Mouse (Mus musculus) left cerebral cortex, postnatal 14 days (tissue): Measurements from ENCODE around the gene Myom3. TPM values are rescaled to one million over a fixed set of nuclear protein-coding genes. Genes with fewer than 3 reads are reported as not detected.

Experiments
- DNase-seq, 2 experiments: peaks; one replicate each; pipeline ENCODE4 v3.0.0; 2021 to 2022; ENCODE audit warnings: low spot score in 2 of 2, mixed read lengths in 1 of 2
- intact Hi-C: fragments of 180-260 bp; cut with DNase I; formaldehyde crosslinking; loops from one replicate; pipeline ENCODE4 v1.15.1; 2025
- total RNA-seq, 2 experiments: library from RNA; stranded (reverse); gene quantifications; 2 replicates each; pipeline ENCODE4 v1.2.3; 2021

Gene Myom3
- total RNA-seq, 2 experiments from 2014 or later = 2.0 to 2.1 TPM

DNA sequence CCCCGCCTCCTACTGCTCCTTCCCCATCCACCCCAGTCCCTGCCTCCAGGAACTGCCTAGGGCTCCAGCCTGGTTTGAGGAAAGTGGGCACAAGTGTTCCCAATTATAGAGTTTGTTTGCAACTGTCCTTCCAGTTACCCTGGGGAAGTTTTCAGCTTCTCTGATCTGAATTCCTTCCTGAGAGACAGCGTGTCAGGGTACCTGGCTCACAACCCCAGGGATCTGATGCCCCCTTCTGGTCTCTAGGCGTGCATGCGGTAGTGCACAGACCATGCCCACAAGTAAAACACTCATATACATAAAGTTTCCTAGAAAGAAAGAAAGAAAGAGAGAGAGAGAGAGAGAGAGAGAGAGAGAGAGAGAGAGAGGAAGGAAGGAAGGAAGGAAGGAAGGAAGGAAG, 1.2 kb upstream of the Myom3 start:
- intact Hi-C loops = no loop called here
- DNase-seq = no peak

DNA sequence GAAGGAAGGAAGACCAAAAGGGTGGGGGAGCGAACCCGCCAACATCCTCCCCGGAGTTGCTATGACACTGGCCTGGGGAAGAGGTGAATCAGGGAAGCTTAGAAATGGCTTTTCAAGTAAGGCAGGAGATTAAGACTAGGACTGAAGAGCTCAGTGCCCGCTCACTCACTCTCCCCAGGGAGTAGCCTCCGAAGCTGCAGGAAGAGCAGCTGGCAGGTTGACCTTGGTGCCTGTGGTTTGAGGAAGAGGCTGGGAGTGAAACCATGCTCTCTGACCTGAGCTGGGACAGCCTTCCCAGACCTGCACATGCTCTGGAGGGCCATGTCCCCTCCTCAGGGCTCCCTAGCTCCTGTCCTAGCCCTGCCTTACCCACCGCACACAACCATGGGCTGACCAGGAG, 690 bp upstream of the Myom3 start:
- DNase-seq = no peak
- intact Hi-C loops = no loop called here

DNA sequence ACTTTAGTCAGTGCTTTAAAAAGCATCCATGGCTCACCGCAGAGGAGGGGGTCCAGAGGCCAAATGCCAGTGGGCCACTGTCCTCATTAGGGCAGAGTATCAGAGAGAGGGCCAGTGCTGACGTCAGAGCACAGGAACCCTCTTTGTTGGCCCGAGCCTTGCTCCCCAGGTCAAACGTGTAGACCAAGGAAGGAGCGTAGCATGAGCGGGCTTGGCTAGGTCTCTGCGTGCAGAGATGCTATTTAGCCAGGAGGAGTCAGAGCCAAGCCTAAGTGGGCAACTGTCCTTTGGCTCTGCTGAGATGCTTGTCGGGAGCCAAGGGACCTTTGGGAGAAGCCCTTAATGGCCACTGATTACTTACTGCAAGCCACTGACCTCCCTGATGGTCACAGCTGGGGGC, 1.5 kb downstream of the Myom3 start:
- no peak for DNase-seq
- intact Hi-C loops = no loop called here

DNA sequence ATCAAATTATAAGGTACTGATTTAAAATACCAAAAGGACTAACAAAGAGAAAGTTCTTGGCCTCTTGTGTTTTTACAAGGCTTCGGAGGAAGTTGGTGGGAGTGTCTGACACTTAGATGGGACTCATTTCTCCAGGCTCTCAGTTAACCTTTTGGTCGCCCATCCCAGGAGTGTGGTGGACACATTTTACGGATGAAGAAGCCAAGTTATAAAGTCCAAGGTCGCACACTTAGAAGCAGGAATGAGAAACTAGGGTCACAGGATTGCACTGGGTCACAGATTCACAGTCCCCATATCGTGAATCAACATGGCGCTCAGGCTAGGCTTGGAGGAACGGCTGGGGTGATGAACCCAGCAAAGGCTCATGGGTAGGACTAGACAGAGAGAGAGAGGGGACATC, 2.1 kb downstream of the Myom3 start:
- intact Hi-C loops = no loop called here
- no peak for DNase-seq

DNA sequence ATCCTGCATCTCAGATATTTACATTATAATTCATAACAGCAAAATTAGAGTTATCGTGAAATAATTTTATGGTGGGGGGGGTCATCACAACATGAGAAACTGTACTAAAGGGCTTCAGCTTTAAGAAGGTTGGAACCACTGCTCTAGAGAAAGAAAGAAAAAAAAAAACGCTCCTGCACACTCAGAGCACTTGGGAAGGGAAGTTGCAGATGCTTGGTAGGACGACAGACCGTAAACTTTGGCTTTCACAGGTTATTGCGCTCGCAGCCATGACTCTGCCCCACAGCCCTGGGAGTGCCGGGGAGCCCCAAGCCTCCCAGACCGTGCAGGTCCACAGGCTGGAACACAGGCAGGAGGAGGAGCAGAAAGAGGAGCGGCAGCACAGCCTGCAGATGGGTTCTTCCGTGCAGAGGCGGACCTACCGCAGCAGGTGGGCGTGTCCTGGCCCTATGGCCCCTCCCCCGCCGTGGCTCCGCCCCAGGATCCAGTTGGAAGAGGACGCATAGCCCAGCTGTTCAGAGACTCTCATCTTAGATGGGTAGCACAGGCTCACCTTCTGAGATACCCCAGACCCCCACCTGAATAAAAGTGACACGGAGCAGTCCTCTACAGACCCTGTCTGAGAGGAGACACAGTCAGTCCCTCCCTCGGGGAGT, 2.9 kb downstream of the Myom3 start:
- intact Hi-C loops = no loop called here
- peak; percentile 25 to 56 for DNase-seq

DNA sequence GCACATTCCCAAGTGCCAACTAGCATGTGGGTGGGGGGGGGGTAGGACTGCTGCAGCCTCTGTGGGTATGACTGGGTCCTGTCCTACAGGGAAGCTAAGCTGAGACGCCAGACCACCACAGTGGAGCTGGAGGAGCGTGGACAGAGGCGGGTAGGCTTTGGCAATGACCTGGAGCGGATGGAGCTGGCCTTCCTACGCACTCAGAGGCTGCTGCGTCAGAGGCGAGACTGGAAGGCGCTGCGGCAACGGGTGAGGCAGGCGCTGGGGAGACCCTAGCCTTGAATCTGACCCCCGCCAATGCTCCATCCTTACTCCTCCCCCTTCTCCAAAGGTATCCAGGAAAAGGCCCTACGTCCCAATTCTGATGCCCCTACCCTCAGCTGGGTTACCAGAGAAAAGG, 5.2 kb downstream of the Myom3 start:
- no peak for DNase-seq
- intact Hi-C loops = loop anchor here (5.0 kb wide), 2 partner anchors 57 to 82 kb away; no protein-coding TSS in a partner anchor

DNA sequence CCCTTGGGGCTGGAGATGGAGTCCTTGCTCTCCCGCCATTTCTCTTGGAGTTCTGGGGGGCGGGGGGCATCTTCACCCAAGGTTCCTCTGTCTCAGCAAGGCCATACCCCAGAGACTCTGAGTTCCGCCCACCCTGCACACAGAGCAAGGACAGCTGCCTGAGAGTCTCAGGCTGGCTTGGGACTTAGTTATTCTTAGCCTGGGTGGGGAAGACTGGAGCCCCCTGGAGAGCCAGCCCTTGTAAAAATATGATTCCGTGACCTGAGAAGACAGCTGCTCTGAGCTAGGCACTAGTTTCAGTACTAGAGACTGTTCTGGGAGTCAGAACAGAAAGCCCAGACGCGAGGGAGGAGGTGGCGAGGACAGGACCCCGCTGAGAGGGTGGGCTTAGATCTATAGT, 6.2 kb downstream of the Myom3 start:
- DNase-seq = no peak
- intact Hi-C loops = loop anchor here (5.0 kb wide), 2 partner anchors 58 to 83 kb away; no protein-coding TSS in a partner anchor

DNA sequence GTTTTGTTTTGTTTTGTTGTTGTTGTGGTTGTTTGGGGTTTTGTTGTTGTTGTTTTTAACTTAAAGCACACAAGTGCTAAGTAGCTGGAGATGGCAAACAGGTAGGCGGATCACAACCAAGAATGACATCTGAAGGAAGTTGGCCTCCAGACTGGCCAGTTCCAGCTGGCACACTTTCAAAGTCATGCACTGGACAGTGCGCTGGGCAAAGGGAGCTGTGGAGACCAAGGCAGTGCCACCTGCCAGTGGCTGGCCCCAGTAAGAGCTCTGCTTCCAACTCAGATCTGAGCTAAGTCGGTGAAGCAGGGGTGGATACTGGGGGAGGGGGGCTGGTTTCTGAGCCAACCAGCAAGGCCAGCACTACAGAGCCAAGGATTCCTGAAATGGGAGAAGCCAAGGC, 7.5 kb downstream of the Myom3 start:
- intact Hi-C loops = loop anchor here (5.0 kb wide), 2 partner anchors 60 to 85 kb away; no protein-coding TSS in a partner anchor
- DNase-seq = no peak

DNA sequence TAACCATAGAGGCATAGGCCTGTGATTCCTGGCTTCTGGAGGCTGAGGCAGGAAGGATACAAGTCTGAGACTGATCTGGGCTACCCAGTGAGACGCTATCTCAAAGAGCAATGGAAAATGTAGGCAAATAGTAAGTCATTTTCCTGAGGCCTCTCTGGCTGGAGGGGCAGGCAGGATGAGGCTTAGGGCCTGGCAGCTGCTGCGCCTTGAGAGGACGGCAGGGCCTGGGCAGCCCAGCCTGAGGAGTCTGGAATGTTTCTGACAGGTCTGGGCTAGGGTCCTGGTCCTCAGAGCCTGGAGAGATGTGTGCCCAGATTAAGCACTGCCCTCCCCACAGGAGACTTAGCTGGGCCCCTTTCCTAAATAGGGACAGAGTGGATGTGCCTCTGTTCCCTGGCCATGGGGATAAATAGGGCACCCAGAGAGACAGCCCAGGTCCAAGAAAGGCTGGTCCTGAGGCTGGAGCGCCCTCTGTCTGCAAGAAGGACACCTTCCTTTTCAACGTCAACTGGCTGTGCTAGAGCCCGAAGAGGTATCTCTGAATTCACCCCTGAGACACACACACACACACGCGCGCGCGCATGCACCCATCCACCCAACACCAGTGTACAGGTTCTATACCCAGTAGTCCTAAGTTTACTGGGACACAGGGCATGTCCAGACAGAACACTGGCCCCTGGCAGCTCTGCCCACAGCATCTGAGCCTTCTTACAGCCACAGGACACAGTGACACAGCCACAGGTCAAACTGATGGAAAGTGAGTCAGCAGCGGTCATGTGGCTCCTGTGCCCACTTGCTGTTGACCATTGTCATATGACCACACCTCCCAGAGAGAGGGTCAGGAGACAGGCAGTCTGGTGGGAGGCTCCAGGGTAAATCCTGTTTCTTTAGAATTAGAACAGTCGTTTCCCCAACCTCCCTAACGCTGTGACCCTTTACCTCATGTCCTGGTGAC, 9.3 kb downstream of the Myom3 start:
- DNase-seq = peak; percentile 22 to 26
- intact Hi-C loops = loop anchor here (5.0 kb wide), 2 partner anchors 62 to 87 kb away; no protein-coding TSS in a partner anchor

DNA sequence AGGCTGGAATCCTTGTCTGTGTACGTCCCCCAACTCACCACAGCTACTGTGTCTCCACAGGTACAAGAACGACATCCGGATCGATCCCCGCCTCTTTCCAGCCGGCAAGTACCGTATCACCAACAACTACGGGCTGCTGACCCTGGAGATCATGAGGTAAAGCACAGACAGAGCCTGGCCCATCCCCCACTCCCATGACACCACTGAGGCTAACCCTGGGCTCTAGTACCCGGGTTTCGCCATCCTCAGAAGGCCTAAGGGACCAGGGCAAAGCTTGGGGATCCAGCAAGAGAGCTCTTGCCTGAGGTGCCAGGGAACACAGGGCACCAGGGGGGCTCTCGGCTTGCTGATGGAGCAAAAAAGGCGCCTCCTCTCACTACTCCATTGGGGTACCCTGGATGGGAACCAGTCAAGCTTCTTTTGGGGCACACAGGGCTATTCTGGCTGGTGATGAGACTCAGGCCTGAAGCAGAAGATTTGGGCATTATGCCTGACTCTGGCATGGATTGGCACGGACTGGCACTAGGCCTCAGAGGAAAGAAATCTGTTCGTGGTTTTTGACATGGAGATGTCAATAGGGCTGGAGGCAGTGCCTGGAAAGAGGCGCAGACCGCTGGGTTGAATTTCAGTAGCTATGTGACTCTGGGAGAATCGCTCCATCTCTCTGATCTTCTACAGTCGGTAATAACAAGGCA, 11.2 kb downstream of the Myom3 start:
- DNase-seq = no peak
- intact Hi-C loops = no loop called here

DNA sequence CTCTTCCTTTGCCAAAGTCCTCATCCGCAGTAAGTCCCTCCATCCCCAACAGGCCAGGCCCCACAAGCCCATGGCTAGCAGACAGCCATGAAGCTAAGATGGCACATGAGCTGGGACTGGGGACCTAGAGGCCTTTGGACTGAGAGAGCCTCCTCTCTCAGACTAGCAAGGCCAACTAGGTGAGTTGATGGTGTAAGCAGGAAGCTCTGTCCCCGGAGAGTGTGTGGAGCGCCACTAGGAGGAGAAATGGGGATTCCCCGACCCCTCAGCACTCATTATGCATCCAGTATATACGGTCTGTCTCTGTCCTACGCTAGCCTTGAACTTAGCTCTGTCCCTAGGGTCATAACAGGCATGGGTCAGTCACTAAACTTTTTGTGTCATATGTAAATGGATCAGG, 12.1 kb downstream of the Myom3 start:
- DNase-seq = no peak
- intact Hi-C loops = no loop called here

DNA sequence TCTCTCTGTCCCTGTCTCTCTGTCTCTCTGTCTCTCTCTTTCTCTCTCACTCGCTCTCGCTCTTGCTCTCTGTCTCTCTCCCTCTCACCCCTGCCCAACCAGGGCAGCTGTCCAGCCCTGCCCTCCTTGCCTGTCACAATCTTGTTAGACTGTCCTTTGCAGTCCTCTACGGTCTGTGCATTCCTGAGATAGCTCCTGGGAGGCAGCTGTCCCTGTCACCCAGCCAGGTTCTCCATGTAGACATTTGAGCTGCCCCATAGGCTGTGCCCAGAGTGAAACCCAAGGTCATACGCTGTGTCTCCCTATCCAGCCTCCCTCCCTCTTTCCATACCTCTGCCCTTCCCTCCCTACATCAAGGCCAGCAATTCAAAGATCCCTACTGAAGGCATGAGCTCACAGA, 13.2 kb downstream of the Myom3 start:
- no peak for DNase-seq
- intact Hi-C loops = no loop called here

DNA sequence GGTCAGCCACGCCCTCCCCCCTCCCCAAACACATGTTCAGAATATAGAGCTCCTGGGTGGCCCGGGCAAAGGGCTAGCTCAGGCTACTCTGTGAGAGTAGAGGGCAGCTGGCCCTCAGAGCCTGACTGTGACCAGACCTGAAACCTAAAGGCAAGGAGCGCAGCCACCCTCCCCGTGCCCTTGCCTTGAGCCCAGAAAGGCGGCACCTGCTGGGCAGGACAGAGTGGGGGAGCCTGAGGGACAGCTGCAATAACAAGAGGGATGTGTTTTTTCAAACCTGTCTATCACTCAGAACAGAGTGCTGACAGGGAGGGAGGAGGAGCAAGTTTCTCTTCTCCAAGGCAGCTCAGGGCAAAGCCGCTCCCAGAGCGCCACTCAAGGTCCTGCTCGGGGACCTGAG, 15.0 kb downstream of the Myom3 start:
- no peak for DNase-seq
- intact Hi-C loops = no loop called here

DNA sequence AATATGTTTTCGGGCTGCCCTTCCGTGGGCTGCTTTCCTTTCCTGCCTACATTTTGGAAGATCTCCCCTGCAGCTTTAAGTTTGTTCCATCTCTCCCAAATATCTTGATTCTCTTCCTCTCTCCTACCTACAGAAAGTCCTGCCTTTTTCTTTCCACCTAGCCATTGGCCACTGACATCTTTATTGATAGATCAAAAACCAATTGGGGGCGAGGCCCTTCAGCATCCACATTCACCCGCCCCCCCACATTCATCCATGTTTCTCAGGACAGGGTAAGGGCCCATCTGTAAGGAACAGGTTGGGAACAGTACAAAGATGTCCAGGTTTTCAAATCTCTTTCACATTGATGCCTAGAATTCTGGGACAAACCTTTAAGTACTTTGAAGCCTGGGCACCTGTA, 17.3 kb downstream of the Myom3 start:
- intact Hi-C loops = no loop called here
- DNase-seq = no peak

DNA sequence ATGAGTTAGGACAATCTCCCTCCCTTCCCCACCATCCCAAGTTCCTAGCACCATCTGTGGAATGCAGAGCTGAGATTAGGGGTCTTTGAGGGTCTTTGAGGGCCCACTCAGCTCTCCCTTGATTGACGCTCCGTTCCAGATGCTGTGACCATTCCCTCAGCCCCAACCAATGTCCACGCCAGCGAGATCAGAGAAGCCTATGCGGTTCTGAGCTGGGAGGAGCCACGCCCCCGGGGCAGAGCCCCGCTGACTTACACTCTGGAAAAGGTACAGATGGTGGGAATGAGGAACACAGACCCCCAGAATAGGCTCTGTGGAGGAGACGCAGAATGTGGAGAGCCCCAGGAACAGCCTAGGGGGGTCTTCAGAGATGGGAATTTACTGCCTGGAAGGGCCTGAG, 20.1 kb downstream of the Myom3 start:
- DNase-seq = no peak
- intact Hi-C loops = no loop called here

DNA sequence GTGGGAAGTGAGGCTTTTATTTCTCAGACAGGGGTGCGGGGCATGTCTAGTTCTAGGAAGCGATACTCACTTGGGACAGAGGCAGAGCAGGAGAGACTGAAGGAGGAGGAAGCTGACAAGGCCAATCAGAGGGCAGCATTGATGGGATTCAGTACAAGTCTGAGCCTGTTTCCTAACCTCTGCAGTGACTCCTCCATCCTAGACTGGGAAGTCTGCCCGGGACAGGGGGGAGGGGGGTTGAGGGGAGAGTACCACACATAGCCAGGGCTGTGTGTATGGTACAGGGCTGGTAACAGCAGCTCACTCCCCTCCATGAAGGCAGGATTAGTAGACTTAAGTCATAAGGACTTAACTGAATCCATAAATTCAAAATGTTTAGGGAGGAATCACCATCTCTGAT, 20.7 kb downstream of the Myom3 start:
- intact Hi-C loops = no loop called here
- no peak for DNase-seq

DNA sequence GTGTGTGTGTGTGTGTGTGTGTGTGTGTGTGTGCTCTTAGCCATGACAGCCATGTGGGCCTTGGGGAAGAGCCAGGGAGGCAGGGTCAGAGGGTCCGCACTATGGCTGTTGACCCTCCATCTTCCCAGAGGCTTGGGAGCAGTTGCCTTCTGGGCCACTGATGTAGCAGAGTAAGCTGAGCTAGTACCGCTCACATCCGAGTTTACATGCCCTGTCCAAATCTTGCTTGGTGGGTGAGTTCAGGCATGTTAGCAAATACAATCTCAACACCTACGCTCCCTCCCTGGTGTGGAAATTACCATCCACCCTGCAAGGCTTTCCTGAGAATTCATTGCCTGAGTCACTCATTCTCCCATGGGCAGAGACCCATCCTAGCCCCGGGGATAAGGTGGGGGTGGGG, 21.8 kb downstream of the Myom3 start:
- intact Hi-C loops = no loop called here
- no peak for DNase-seq

DNA sequence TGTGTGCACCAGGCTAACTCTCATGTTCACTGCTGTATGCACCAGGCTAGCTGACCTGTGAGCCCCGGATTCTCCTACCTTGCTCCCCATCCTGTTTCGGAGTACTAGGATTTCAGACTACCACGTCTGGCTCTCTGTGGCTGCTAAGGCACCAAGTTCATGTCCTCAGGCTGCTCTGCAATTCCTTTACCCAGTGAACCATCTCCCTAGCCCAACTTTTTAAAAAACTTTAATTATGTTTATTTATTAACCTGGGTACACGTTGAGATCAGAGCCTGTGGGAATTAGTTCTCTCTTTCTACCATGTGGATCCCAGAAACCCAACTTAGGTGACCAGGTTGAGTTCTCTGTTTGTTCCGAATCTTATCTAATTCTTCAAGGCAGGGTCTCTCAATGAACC, 27.1 kb downstream of the Myom3 start:
- no peak for DNase-seq
- intact Hi-C loops = no loop called here

DNA sequence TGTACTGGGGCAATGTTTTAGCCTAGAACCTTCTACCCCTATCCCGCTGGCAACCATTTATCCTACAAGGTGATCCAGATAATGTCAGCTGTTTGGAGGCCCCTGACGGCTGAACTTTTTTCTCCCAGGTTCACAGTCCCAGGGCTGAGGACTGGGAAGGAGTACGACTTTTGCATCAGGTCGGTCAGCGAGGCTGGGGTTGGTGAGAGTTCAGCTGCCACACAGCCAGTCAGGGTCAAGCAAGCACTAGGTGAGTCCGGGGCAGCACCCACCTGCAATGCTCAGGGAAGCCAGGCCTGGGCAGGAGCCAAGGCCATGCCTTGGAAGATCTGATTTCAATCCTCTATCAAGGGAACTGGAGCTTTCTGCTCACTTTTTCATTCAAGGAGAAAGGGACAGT, 27.8 kb downstream of the Myom3 start:
- intact Hi-C loops = no loop called here
- DNase-seq = no peak

DNA sequence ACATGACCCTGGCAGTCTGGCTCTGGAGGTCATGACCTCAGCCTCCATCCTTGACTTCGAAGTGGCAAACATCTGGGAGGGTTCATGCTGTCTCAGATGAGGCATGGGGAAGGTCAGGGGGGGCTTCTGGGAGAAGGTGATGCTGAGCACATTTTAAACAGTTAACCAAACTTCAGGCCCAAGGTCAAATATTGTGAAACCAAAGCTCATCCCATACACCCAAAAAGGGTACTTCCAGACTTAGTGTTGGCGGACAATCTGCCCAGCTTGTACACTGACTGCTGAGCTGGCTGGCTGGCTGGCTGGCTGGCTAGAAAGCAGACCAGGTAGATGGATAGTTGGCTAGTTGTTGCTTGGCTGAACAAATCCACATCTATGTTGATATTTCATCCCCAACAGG, 29.6 kb downstream of the Myom3 start:
- DNase-seq = no peak
- intact Hi-C loops = no loop called here
